Mouse (Mus musculus) stomach, embryonic 16.5 days (tissue): ENCODE data around the gene Adipoq. TPM values are rescaled to one million over a fixed set of nuclear protein-coding genes. Genes with fewer than 3 reads are reported as not detected.

ENCODE experiments used
- ATAC-seq: fragments of 200-750 bp; cut with Nextera tagmentation; 2 replicates; pipeline ENCODE4 v1.8.0; 2017; ENCODE audit warnings: moderate number of reproducible peaks, moderate TSS enrichment; ENCODE audit not compliant: insufficient read depth, low FRiP score
- H3K27ac ChIP-seq: fragments of 300-500 bp; sonication (generic); 2 replicates; pipeline ENCODE4 v1.5.1; 2014; ENCODE audit warnings: low read length
- H3K27me3 ChIP-seq: fragments of 300-500 bp; sonication (generic); 2 replicates; pipeline ENCODE4 v1.6.1; 2014; ENCODE audit warnings: low read length, control low read depth, mixed read lengths; ENCODE audit not compliant: control insufficient read depth, insufficient read depth
- H3K36me3 ChIP-seq: fragments of 300-500 bp; sonication (generic); 2 replicates; pipeline ENCODE4 v1.6.1; 2014; ENCODE audit warnings: low read length; ENCODE audit not compliant: control insufficient read depth, insufficient read depth
- H3K4me1 ChIP-seq: fragments of 300-500 bp; sonication (generic); 2 replicates; pipeline ENCODE4 v1.6.1; 2014; ENCODE audit warnings: low read length, control low read depth, mixed read lengths; ENCODE audit not compliant: control insufficient read depth, insufficient read depth
- H3K4me2 ChIP-seq: fragments of 300-500 bp; sonication (generic); 2 replicates; pipeline ENCODE4 v1.6.1; 2014; ENCODE audit warnings: low read depth, low read length, mixed read lengths
- H3K4me3 ChIP-seq: fragments of 300-500 bp; sonication (generic); replicated peaks from 2 replicates; pipeline ENCODE4 v1.5.1; 2014; ENCODE audit warnings: mild to moderate bottlenecking, low read length
- H3K9ac ChIP-seq: fragments of 300-500 bp; sonication (generic); 2 replicates; pipeline ENCODE4 v1.6.1; 2014; ENCODE audit warnings: low read length
- H3K9me3 ChIP-seq: fragments of 300-500 bp; sonication (generic); replicated peaks from 2 replicates; pipeline ENCODE4 v1.6.1; 2016; ENCODE audit warnings: low read length, control low read depth; ENCODE audit not compliant: control insufficient read depth
- WGBS: fragments of 180-500 bp; shearing (Covaris S2); extraction: QIAGEN DNeasy Blood & Tissue Kit; methylation state at CpG from one replicate; pipeline ENCODE4 v1.1.7; 2014; 5-methylcytosine and 5-hydroxymethylcytosine counted together
- microRNA-seq: library from miRNA; unstranded; fragments of <30 nt; microRNA quantifications from one replicate; pipeline ENCODE4, GENCODE M21; 2016
- polyA plus RNA-seq: library from polyadenylated mRNA; unstranded; fragments of >200 nt; fragmentation: Nextera tagmentation; extraction: Ambion mirVana; gene quantifications from 2 replicates; pipeline ENCODE4 v1.2.1, GENCODE M21; 2015

The Adipoq gene
- polyA plus RNA-seq, 1 experiment from 2014 or later: not detected

DNA sequence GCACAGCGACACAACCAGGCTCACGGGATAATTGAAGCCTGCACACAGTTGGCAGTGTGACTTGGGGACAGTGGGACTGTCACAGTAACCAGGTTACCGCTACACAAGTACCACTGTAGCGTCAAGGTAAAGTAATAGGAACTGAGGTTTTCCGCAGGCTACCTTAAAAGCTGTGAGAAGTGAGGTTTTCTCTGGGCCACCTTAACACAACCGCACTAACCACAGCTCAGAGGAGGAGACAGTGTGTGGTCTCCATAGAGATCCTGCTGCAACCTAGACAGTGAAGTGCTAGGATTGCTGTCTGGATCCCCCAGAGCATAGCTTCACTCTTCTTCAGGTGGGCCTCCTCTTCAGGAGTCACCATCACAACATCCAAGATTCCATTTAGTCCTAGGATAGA, 50.5 kb downstream of the Adipoq start:
- Histone ChIP-seq H3K4me2 (no peak overlapping the region), H3K4me1 (no peaks in the 10 kb centered on the region), H3K36me3 (no peaks in the 10 kb centered on the region), H3K27me3 (no peaks in the 10 kb centered on the region), H3K9ac (no peak overlapping the region), H3K9me3 (no peaks in the 10 kb centered on the region), H3K27ac (no peak overlapping the region), H3K4me3 (no peak overlapping the region)
- ATAC-seq: no peak
- WGBS: 93% methylated on average over 6 of the region's 6 CpGs

DNA sequence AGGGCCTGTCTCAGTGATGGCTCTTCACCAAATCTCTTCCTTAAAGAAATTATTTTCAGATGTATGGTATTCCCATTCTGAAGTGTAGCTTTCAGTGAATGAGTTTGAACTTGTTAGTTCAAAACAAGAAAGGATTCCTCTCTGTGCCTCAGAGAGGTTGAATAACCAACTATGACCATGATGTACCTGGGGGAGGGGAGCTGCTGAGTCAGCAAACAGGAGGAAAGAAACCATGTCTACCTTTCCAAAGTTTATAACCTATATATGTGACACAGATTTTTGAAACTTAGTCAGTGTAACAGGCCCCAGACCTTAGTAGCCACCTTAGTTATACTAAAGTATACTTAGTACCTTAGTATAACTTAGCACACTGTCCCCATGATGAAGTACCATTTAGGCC, 55.2 kb downstream of the Adipoq start:
- no peak for ATAC-seq
- no peak overlapping the region for H3K9ac ChIP-seq
- no peak overlapping the region for H3K4me3 ChIP-seq
- H3K36me3 ChIP-seq: no peaks in the 10 kb centered on the region
- H3K27me3 ChIP-seq: no peaks in the 10 kb centered on the region
- no peaks in the 10 kb centered on the region for H3K9me3 ChIP-seq
- H3K27ac ChIP-seq: no peak overlapping the region
- no peak overlapping the region for H3K4me2 ChIP-seq
- no peaks in the 10 kb centered on the region for H3K4me1 ChIP-seq

Small RNAs within 50 kb of the gene (microRNA-seq; reads per million reads assigned to microRNA genes)
- not detected for gene Gm49346

Other genes starting within 250 kb of the Adipoq start
- 0.83 and 1.0 TPM in 2 replicates for gene Fetub, start 228.2 kb upstream of the Adipoq start, polyA plus RNA-seq
- gene Hrg, start 195.5 kb upstream of the Adipoq start, polyA plus RNA-seq: not detected in 2 replicates
- gene Kng2, start 117.1 kb upstream of the Adipoq start, polyA plus RNA-seq: 1.8 and 2.4 TPM in 2 replicates
- gene Kng1, start 88.7 kb upstream of the Adipoq start, polyA plus RNA-seq: 23.8 and 31.9 TPM in 2 replicates
- gene Eif4a2, start 39.1 kb upstream of the Adipoq start, polyA plus RNA-seq: 244 and 257 TPM in 2 replicates
- gene Rfc4, start 18.8 kb upstream of the Adipoq start, polyA plus RNA-seq: 81.3 and 93.7 TPM in 2 replicates
- 16.6 and 17.6 TPM in 2 replicates for gene St6gal1, start 78.2 kb downstream of the Adipoq start, polyA plus RNA-seq